Mouse (Mus musculus): ENCODE measurements around the gene Adam12. TPM values are rescaled to one million over a fixed set of nuclear protein-coding genes. Genes with fewer than 3 reads are reported as not detected.

Adam12 gene
- polyA plus RNA-seq, 1 experiment from 2014 or later, result 3.1 TPM

DNA sequence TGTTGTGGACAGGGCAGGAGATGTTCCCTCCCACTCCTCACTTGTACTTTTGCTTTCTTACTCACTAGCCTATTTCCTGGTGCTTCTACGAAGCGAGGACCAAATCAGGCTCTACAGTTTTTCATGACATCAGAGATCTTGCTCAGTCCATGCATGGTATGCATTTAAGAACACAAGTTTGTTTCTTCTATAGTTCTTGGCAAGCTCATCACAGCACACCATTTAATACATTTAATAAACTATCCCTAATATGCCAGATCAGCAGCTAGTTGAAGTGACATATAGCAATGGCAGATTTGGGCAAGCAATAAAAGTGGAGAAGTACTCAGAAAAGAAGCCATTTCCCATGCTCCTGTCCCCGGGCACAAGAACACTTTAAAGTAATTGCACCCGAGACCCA, 285.8 kb downstream of the Adam12 start:
- no peak for ATAC-seq (replicated peaks; ENCODE audit: extremely low read depth, insufficient read depth, low FRiP score)
- no peaks in the 10 kb centered on the region for H3K36me3 ChIP-seq (ENCODE audit: control insufficient read depth, insufficient read depth)
- H3K27ac ChIP-seq (ENCODE audit: low read length), result no peak overlapping the region

DNA sequence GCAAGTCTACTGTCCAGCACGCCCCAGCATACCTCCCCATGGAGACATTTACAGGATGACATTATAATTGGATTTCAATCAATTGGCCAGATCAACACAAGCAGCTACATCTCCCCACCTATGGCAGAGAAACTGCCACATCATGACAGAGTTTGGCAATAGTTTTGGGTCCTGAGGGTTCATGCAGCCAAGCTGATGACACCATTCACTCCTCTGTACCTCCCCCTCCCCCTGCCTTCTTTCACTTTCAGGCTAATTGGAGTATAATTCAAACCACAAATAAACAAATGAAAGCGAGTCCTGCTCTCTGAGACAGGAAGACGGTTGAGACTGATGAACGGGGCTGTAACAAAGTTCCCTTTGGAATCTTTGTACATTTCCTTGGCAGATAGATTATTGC, 291.5 kb downstream of the Adam12 start:
- H3K4me1 ChIP-seq (ENCODE audit: control insufficient read depth, insufficient read depth, low read length), result no peaks in the 10 kb centered on the region
- H3K27ac ChIP-seq (ENCODE audit: low read length), result no peak overlapping the region
- no peaks in the 10 kb centered on the region for H3K36me3 ChIP-seq (ENCODE audit: control insufficient read depth, insufficient read depth)
- WGBS, result 68% methylated on average over 4 of the region's 4 CpGs
- H3K4me2 ChIP-seq (ENCODE audit: low read depth, low read length), result no peak overlapping the region
- no peak overlapping the region for H3K4me3 ChIP-seq (ENCODE audit: low read length)
- H3K27me3 ChIP-seq (ENCODE audit: control insufficient read depth, insufficient read depth, low read length), result no peaks in the 10 kb centered on the region
- no peaks in the 10 kb centered on the region for H3K9me3 ChIP-seq (replicated peaks; ENCODE audit: control insufficient read depth, low read length)
- H3K9ac ChIP-seq (ENCODE audit: low read length), result no peak overlapping the region
- ATAC-seq (replicated peaks; ENCODE audit: extremely low read depth, insufficient read depth, low FRiP score), result no peak

More for the DNA sequence above, 285.8 kb downstream of the Adam12 start:
- Histone ChIP-seq H3K9ac (ENCODE audit: low read length) (no peak overlapping the region), H3K27me3 (ENCODE audit: control insufficient read depth, insufficient read depth, low read length) (no peaks in the 10 kb centered on the region), H3K4me2 (ENCODE audit: low read depth, low read length) (no peak overlapping the region), H3K4me1 (ENCODE audit: control insufficient read depth, insufficient read depth, low read length) (no peaks in the 10 kb centered on the region), H3K4me3 (ENCODE audit: low read length) (no peak overlapping the region), H3K9me3 (replicated peaks; ENCODE audit: control insufficient read depth, low read length) (no peaks in the 10 kb centered on the region)
- 65% methylated on average over 4 of the region's 4 CpGs for WGBS

DNA sequence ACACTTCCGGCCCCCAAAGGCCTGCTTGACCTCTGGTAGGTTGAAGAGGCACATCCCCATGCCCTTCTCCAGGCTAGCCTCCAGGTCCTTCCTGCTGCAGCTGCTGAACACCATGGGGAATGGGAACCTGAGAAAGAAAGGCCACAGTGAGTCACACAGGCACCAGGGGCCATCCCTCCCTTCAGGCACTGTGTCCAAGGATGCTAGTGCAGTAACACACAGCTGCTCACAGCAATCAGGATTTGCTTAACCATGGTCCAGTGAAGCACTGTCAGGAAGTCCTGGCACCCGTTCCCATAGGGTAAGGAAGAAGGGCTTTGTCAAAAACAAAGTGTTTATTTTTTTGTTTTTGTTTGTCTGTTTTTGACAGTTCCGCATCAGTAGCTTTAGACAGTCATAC, 294.5 kb downstream of the Adam12 start:
- WGBS, result 88% methylated on average over 3 of the region's 3 CpGs
- Histone ChIP-seq H3K36me3 (ENCODE audit: control insufficient read depth, insufficient read depth) (no peaks in the 10 kb centered on the region), H3K4me3 (ENCODE audit: low read length) (no peak overlapping the region)

DNA sequence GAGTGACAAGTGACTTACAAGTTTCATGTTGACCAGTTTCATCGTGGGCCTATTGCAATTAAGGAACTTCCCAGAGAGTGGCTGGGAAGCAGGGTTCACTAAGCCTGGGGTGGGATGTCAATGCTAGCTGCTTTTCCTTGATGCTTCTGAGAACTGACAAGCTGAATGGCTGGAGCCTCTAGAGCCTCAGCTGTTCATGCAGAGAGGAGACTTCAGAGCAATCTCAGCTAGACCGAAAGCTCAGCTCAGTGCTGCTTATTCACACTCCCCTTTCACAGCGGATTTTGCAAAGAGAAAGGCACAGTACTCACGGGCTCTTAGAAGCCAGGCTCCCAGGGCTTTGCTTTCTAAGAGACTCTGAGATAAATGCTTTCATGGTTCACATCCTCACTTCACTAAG, 295.6 kb downstream of the Adam12 start:
- no peak for ATAC-seq (replicated peaks; ENCODE audit: extremely low read depth, insufficient read depth, low FRiP score)
- Histone ChIP-seq H3K9ac (ENCODE audit: low read length) (no peak overlapping the region), H3K36me3 (ENCODE audit: control insufficient read depth, insufficient read depth) (no peaks in the 10 kb centered on the region), H3K4me3 (ENCODE audit: low read length) (no peak overlapping the region), H3K4me2 (ENCODE audit: low read depth, low read length) (no peak overlapping the region), H3K27ac (ENCODE audit: low read length) (no peak overlapping the region), H3K4me1 (ENCODE audit: control insufficient read depth, insufficient read depth, low read length) (peaks cover 5% of the 10 kb centered on the region), H3K9me3 (replicated peaks; ENCODE audit: control insufficient read depth, low read length) (no peaks in the 10 kb centered on the region), H3K27me3 (ENCODE audit: control insufficient read depth, insufficient read depth, low read length) (0 out of 2 replicates have a peak, but pooled peaks cover 2% of the 10 kb centered on the region)
- WGBS, result 57% methylated on average over 4 of the region's 4 CpGs

More for the DNA sequence above, 294.5 kb downstream of the Adam12 start:
- 0 out of 2 replicates have a peak, but pooled peaks cover 2% of the 10 kb centered on the region for H3K27me3 ChIP-seq (ENCODE audit: control insufficient read depth, insufficient read depth, low read length)
- peaks cover 5% of the 10 kb centered on the region for H3K4me1 ChIP-seq (ENCODE audit: control insufficient read depth, insufficient read depth, low read length)
- ATAC-seq (replicated peaks; ENCODE audit: extremely low read depth, insufficient read depth, low FRiP score), result no peak
- no peak overlapping the region for H3K27ac ChIP-seq (ENCODE audit: low read length)
- H3K4me2 ChIP-seq (ENCODE audit: low read depth, low read length), result no peak overlapping the region
- no peaks in the 10 kb centered on the region for H3K9me3 ChIP-seq (replicated peaks; ENCODE audit: control insufficient read depth, low read length)
- no peak overlapping the region for H3K9ac ChIP-seq (ENCODE audit: low read length)

DNA sequence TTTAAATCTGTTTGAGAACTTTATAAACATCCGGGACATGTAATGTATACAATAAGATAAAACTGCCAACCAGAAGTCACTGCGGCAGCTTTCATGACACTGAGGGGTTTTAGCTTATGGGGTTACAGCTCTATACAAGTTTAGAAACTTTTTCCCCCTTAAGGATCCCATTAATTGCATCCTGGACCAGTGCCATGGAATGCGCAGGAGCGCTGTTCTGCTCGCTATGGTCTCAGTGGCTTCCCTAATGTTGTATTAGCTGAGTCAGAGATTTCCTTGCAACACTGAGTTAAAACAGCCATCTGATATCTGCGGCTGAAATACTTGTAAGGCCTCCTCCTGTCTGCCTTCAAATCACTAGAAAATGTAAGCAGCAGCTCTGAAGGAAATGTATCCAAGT, 298.6 kb downstream of the Adam12 start:
- Histone ChIP-seq H3K27ac (ENCODE audit: low read length) (no peak overlapping the region), H3K4me2 (ENCODE audit: low read depth, low read length) (no peak overlapping the region), H3K9me3 (replicated peaks; ENCODE audit: control insufficient read depth, low read length) (no peaks in the 10 kb centered on the region), H3K36me3 (ENCODE audit: control insufficient read depth, insufficient read depth) (no peaks in the 10 kb centered on the region), H3K9ac (ENCODE audit: low read length) (no peak overlapping the region), H3K27me3 (ENCODE audit: control insufficient read depth, insufficient read depth, low read length) (0 out of 2 replicates have a peak, but pooled peaks cover 2% of the 10 kb centered on the region), H3K4me3 (ENCODE audit: low read length) (no peak overlapping the region), H3K4me1 (ENCODE audit: control insufficient read depth, insufficient read depth, low read length) (peaks cover 5% of the 10 kb centered on the region)
- 30% methylated on average over 6 of the region's 6 CpGs for WGBS
- no peak for ATAC-seq (replicated peaks; ENCODE audit: extremely low read depth, insufficient read depth, low FRiP score)

DNA sequence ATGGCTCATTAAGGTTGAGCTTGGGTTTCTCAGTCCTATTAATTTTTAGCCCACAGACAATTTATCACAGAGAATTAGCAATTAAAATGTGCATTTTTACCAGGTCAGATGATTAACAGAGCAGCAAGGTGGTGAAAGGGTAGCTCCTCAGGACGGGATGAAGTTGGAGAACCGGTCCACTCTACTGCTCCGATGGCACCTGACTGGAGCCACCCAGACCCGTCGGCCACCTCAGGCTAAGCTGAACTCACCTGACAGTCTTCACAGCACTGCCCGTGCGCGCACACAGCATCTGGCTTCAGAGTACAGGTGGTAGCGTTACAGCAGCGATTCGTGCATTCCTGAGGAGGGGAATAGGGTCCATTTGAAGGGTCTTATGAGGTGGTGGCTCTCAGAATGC, 300.5 kb downstream of the Adam12 start:
- H3K36me3 ChIP-seq (ENCODE audit: control insufficient read depth, insufficient read depth), result no peaks in the 10 kb centered on the region
- no peak overlapping the region for H3K9ac ChIP-seq (ENCODE audit: low read length)
- H3K4me3 ChIP-seq (ENCODE audit: low read length), result no peak overlapping the region
- H3K27ac ChIP-seq (ENCODE audit: low read length), result no peak overlapping the region
- WGBS, result 94% methylated on average over 11 of the region's 11 CpGs
- H3K27me3 ChIP-seq (ENCODE audit: control insufficient read depth, insufficient read depth, low read length), result 0 out of 2 replicates have a peak, but pooled peaks cover 2% of the 10 kb centered on the region
- no peak for ATAC-seq (replicated peaks; ENCODE audit: extremely low read depth, insufficient read depth, low FRiP score)
- no peaks in the 10 kb centered on the region for H3K9me3 ChIP-seq (replicated peaks; ENCODE audit: control insufficient read depth, low read length)
- H3K4me1 ChIP-seq (ENCODE audit: control insufficient read depth, insufficient read depth, low read length), result peaks cover 5% of the 10 kb centered on the region
- no peak overlapping the region for H3K4me2 ChIP-seq (ENCODE audit: low read depth, low read length)

DNA sequence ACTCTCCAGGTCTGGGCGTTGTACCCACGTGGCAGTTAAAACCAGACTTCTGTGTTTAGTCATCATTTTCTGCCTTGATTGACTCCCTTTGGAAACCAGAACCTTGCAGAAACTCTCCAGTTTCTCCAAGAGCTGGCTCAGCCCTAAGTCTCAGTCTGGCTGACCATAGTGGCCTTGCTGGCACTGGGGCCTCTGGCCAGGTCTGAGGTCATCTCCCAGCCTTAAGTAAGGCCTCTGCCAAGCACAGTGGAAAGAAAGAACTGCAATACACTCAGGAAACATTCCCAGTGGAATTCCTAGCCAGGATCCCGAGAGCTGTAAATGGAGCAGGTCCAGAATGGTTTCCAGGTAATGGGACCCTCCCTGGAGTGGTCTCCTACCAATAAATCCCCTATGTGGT, 303.0 kb downstream of the Adam12 start:
- H3K4me2 ChIP-seq (ENCODE audit: low read depth, low read length), result no peak overlapping the region
- peaks cover 5% of the 10 kb centered on the region for H3K4me1 ChIP-seq (ENCODE audit: control insufficient read depth, insufficient read depth, low read length)
- H3K27ac ChIP-seq (ENCODE audit: low read length), result no peak overlapping the region
- WGBS, result 85% methylated on average over 3 of the region's 3 CpGs
- no peaks in the 10 kb centered on the region for H3K9me3 ChIP-seq (replicated peaks; ENCODE audit: control insufficient read depth, low read length)
- ATAC-seq (replicated peaks; ENCODE audit: extremely low read depth, insufficient read depth, low FRiP score), result no peak
- H3K9ac ChIP-seq (ENCODE audit: low read length), result no peak overlapping the region
- H3K36me3 ChIP-seq (ENCODE audit: control insufficient read depth, insufficient read depth), result no peaks in the 10 kb centered on the region
- no peaks in the 10 kb centered on the region for H3K27me3 ChIP-seq (ENCODE audit: control insufficient read depth, insufficient read depth, low read length)
- no peak overlapping the region for H3K4me3 ChIP-seq (ENCODE audit: low read length)

DNA sequence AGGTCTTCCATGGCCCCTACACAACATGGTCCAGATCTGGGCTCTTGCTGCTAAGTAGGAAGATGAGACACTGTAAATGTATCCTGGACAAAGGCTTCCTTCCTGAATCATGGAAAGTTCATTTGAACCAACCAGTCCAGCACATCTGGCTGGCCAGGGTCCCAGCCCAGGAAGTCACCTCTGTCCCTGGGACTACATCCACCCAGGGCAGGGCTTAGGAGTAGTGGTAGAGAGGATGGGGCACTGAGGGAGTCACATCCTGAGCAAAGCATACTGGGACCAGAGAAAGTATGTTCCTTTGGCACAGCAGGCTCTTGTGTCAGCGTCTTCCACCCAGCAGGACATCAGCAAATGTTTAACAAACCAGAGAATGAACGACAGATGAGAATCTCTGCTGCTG, 306.2 kb downstream of the Adam12 start:
- no peak overlapping the region for H3K4me2 ChIP-seq (ENCODE audit: low read depth, low read length)
- H3K36me3 ChIP-seq (ENCODE audit: control insufficient read depth, insufficient read depth), result no peaks in the 10 kb centered on the region
- H3K9me3 ChIP-seq (replicated peaks; ENCODE audit: control insufficient read depth, low read length), result no peaks in the 10 kb centered on the region
- no peak overlapping the region for H3K27ac ChIP-seq (ENCODE audit: low read length)
- no peak overlapping the region for H3K4me3 ChIP-seq (ENCODE audit: low read length)
- ATAC-seq (replicated peaks; ENCODE audit: extremely low read depth, insufficient read depth, low FRiP score), result no peak
- H3K9ac ChIP-seq (ENCODE audit: low read length), result no peak overlapping the region
- H3K27me3 ChIP-seq (ENCODE audit: control insufficient read depth, insufficient read depth, low read length), result no peaks in the 10 kb centered on the region
- WGBS, result 63% methylated on average over 2 of the region's 2 CpGs
- H3K4me1 ChIP-seq (ENCODE audit: control insufficient read depth, insufficient read depth, low read length), result no peaks in the 10 kb centered on the region

DNA sequence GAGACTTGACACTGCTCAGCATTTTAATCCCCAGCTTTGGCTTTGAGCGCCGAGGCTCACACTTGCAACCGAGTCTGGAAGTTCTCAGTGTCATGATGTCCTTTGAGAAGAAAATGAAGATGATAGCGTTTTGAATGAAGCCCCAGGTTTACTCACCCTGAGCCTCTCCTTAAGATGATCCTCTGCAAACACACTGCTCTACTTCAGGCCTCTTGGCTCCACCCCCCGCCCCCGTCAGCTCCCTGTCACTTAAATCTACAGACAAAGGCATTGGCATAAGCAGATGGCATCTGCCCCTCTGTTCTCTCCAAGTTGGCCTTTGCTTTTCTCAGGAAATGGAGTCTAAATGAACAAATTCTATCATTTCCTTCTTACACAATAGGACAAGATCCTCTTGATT, 308.0 kb downstream of the Adam12 start:
- H3K9me3 ChIP-seq (replicated peaks; ENCODE audit: control insufficient read depth, low read length), result no peaks in the 10 kb centered on the region
- H3K36me3 ChIP-seq (ENCODE audit: control insufficient read depth, insufficient read depth), result no peaks in the 10 kb centered on the region
- no peak overlapping the region for H3K4me2 ChIP-seq (ENCODE audit: low read depth, low read length)
- WGBS, result 36% methylated on average over 6 of the region's 6 CpGs
- no peaks in the 10 kb centered on the region for H3K27me3 ChIP-seq (ENCODE audit: control insufficient read depth, insufficient read depth, low read length)
- no peak overlapping the region for H3K4me3 ChIP-seq (ENCODE audit: low read length)
- no peaks in the 10 kb centered on the region for H3K4me1 ChIP-seq (ENCODE audit: control insufficient read depth, insufficient read depth, low read length)
- H3K9ac ChIP-seq (ENCODE audit: low read length), result no peak overlapping the region
- no peak overlapping the region for H3K27ac ChIP-seq (ENCODE audit: low read length)
- ATAC-seq (replicated peaks; ENCODE audit: extremely low read depth, insufficient read depth, low FRiP score), result no peak

DNA sequence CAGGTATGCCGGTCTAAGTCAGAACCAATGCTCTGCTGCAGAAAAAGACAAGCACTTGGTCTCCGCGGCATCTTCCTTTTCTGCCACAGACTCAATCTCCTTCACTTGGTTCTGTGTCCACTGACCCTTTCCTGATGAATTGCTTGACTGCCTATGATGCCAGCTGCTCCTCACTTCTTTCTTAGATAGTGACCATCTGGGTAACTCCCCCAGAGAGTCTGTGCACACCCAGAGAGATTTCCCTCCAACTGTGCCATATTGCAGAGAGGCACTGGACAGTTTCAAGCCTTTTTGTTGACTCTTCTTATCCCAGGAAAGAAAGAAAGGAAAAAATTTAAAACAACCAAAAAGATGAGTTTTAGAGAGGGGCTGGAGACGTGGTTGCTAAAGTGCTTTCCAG, 310.7 kb downstream of the Adam12 start:
- no peak for ATAC-seq (replicated peaks; ENCODE audit: extremely low read depth, insufficient read depth, low FRiP score)
- Histone ChIP-seq H3K27me3 (ENCODE audit: control insufficient read depth, insufficient read depth, low read length) (no peaks in the 10 kb centered on the region), H3K4me3 (ENCODE audit: low read length) (no peak overlapping the region), H3K36me3 (ENCODE audit: control insufficient read depth, insufficient read depth) (no peaks in the 10 kb centered on the region), H3K4me2 (ENCODE audit: low read depth, low read length) (no peak overlapping the region), H3K9ac (ENCODE audit: low read length) (no peak overlapping the region), H3K27ac (ENCODE audit: low read length) (no peak overlapping the region), H3K4me1 (ENCODE audit: control insufficient read depth, insufficient read depth, low read length) (no peaks in the 10 kb centered on the region), H3K9me3 (replicated peaks; ENCODE audit: control insufficient read depth, low read length) (no peaks in the 10 kb centered on the region)
- 91% methylated on average over 4 of the region's 4 CpGs for WGBS
